Mouse (Mus musculus) forebrain, embryonic 16.5 days (tissue): Measurements from ENCODE around the gene Adgrg6. TPM values are rescaled to one million over a fixed set of nuclear protein-coding genes. Genes with fewer than 3 reads are reported as not detected.

Experiments used
- ATAC-seq: fragments of 200-750 bp; cut with Nextera tagmentation; 2 replicates; pipeline ENCODE4 v1.8.0; 2017; ENCODE audit warnings: mild to moderate bottlenecking, moderate library complexity
- H3K27ac ChIP-seq: fragments of 300-500 bp; sonication (generic); 2 replicates; pipeline ENCODE4 v1.5.1; 2014; ENCODE audit warnings: low read length, control low read depth
- H3K27me3 ChIP-seq: fragments of 300-500 bp; sonication (generic); replicated peaks from 2 replicates; pipeline ENCODE4 v1.6.1; 2014; ENCODE audit warnings: low read length; ENCODE audit not compliant: control insufficient read depth, insufficient read depth
- H3K36me3 ChIP-seq: fragments of 300-500 bp; sonication (generic); 2 replicates; pipeline ENCODE4 v1.6.1; 2014; ENCODE audit not compliant: control insufficient read depth, insufficient read depth
- H3K4me1 ChIP-seq: fragments of 300-500 bp; sonication (generic); replicated peaks from 2 replicates; pipeline ENCODE4 v1.6.1; 2014; ENCODE audit warnings: low read length; ENCODE audit not compliant: control insufficient read depth, insufficient read depth
- H3K4me2 ChIP-seq: fragments of 300-500 bp; sonication (generic); 2 replicates; pipeline ENCODE4 v1.6.1; 2014; ENCODE audit warnings: mild to moderate bottlenecking, low read length, control low read depth
- H3K4me3 ChIP-seq: fragments of 300-500 bp; sonication (generic); replicated peaks from 2 replicates; pipeline ENCODE4 v1.5.1; 2014; ENCODE audit warnings: mild to moderate bottlenecking, low read length, control low read depth
- H3K9ac ChIP-seq: fragments of 300-500 bp; sonication (generic); replicated peaks from 2 replicates; pipeline ENCODE4 v1.6.1; 2014; ENCODE audit warnings: low read depth, low read length, control low read depth
- H3K9me3 ChIP-seq: fragments of 300-500 bp; sonication (generic); 2 replicates; pipeline ENCODE4 v1.6.1; 2016; ENCODE audit warnings: low read length; ENCODE audit not compliant: control insufficient read depth
- WGBS: fragments of 180-500 bp; shearing (Covaris S2); extraction: QIAGEN DNeasy Blood & Tissue Kit; methylation state at CpG from one replicate; pipeline ENCODE4 v1.1.7; 2014; 5-methylcytosine and 5-hydroxymethylcytosine counted together
- polyA plus RNA-seq: library from polyadenylated mRNA; unstranded; fragments of >200 nt; fragmentation: Nextera tagmentation; extraction: Ambion mirVana; gene quantifications from 2 replicates; pipeline ENCODE4 v1.2.1, GENCODE M21; 2015

The Adgrg6 gene
- polyA plus RNA-seq, 1 experiment from 2014 or later: 0.61 TPM

GRCm38 (mm10) chr10:14544608-14544940 is 885 bp downstream of the Adgrg6 start:
- Histone ChIP-seq H3K36me3 (no peaks in the 10 kb centered on the region), H3K27ac (no peak overlapping the region), H3K27me3 (peaks cover 2% of the 10 kb centered on the region; the same call in 1 of the 2 replicates), H3K4me2 (peak overlapping the region; percentile 100), H3K4me1 (peaks cover 13% of the 10 kb centered on the region), H3K9me3 (no peaks in the 10 kb centered on the region), H3K9ac (peak overlapping the region; percentile 73), H3K4me3 (peak overlapping the region; percentile 79)
- WGBS: 7% methylated on average over 9 of the region's 9 CpGs
- ATAC-seq: peak; percentile 41

GRCm38 (mm10) chr10:14543511-14544067 is 1.9 kb downstream of the Adgrg6 start:
- H3K9me3 ChIP-seq: no peaks in the 10 kb centered on the region
- H3K36me3 ChIP-seq: no peaks in the 10 kb centered on the region
- WGBS: 79% methylated on average over 8 of the region's 8 CpGs
- H3K27me3 ChIP-seq: peaks cover 2% of the 10 kb centered on the region; the same call in 1 of the 2 replicates
- H3K4me3 ChIP-seq: no peak overlapping the region
- H3K27ac ChIP-seq: no peak overlapping the region
- no peak for ATAC-seq
- peaks cover 13% of the 10 kb centered on the region for H3K4me1 ChIP-seq
- no peak overlapping the region for H3K4me2 ChIP-seq
- no peak overlapping the region for H3K9ac ChIP-seq

- 93% methylated on average over 3 of the region's 3 CpGs for WGBS
- no peak overlapping the region for H3K27ac ChIP-seq
- no peak overlapping the region for H3K9ac ChIP-seq
- H3K4me1 ChIP-seq: no peaks in the 10 kb centered on the region
- no peak overlapping the region for H3K4me2 ChIP-seq
- H3K36me3 ChIP-seq: no peaks in the 10 kb centered on the region
- no peak for ATAC-seq
- no peaks in the 10 kb centered on the region for H3K9me3 ChIP-seq
- no peak overlapping the region for H3K4me3 ChIP-seq
- no peaks in the 10 kb centered on the region for H3K27me3 ChIP-seq
Measured at GRCm38 (mm10) chr10:14537102-14537501, 8.4 kb downstream of the Adgrg6 start.

DNA sequence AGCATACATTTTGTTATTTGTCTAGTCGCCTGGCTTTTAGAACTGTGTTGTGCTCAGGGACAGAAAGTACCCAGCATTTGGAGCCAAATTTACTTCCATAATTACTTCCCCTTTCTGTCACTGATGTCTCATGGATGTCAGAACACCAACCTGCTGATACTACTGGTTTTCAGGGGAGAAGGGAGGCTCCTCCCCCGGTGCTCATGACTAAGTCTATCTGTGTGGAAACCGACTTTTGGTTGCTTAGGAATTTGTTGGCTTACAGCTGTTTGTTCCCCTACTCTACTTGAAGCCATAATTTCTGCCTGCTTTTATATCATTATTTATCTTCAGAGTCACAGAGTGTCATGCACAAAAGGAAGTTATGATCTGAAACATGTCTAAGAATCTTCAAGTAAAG is 14.4 kb downstream of the Adgrg6 start:
- no peak overlapping the region for H3K4me3 ChIP-seq
- no peaks in the 10 kb centered on the region for H3K27me3 ChIP-seq
- no peaks in the 10 kb centered on the region for H3K9me3 ChIP-seq
- 92% methylated on average over 3 of the region's 3 CpGs for WGBS
- H3K4me2 ChIP-seq: no peak overlapping the region
- H3K36me3 ChIP-seq: no peaks in the 10 kb centered on the region
- H3K4me1 ChIP-seq: no peaks in the 10 kb centered on the region
- ATAC-seq: no peak
- H3K27ac ChIP-seq: no peak overlapping the region
- no peak overlapping the region for H3K9ac ChIP-seq

GRCm38 (mm10) chr10:14530670-14531069 is 14.8 kb downstream of the Adgrg6 start:
- Histone ChIP-seq H3K9me3 (no peaks in the 10 kb centered on the region), H3K4me3 (no peak overlapping the region), H3K27ac (no peak overlapping the region), H3K9ac (no peak overlapping the region), H3K27me3 (no peaks in the 10 kb centered on the region), H3K4me2 (no peak overlapping the region), H3K36me3 (no peaks in the 10 kb centered on the region), H3K4me1 (no peaks in the 10 kb centered on the region)
- WGBS: 98% methylated on average over 1 of the region's 1 CpGs
- ATAC-seq: no peak

DNA sequence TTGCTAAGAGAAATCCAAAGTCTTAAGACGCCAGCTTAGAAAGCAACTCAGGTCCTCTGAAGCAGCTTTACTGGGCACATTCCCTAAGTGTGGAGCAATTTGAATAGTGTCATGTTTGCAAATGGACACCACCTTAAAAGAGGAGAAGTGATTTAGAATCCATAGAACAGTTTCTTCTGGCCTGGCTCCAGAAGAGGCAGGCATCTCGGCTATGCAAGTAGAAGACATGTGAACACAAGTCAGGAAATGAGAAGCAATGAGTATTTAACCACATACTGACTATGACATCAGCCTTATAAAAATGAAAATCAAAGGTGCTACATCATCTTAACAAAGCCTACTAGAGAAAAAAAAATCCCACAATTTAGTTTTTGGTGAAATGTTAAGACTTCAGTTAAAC is 17.7 kb downstream of the Adgrg6 start:
- Histone ChIP-seq H3K27me3 (no peaks in the 10 kb centered on the region), H3K4me2 (no peak overlapping the region), H3K36me3 (no peaks in the 10 kb centered on the region), H3K4me3 (no peak overlapping the region), H3K27ac (no peak overlapping the region), H3K9me3 (no peaks in the 10 kb centered on the region), H3K4me1 (no peaks in the 10 kb centered on the region), H3K9ac (no peak overlapping the region)
- ATAC-seq: no peak
- WGBS: 79% methylated on average over 2 of the region's 2 CpGs

DNA sequence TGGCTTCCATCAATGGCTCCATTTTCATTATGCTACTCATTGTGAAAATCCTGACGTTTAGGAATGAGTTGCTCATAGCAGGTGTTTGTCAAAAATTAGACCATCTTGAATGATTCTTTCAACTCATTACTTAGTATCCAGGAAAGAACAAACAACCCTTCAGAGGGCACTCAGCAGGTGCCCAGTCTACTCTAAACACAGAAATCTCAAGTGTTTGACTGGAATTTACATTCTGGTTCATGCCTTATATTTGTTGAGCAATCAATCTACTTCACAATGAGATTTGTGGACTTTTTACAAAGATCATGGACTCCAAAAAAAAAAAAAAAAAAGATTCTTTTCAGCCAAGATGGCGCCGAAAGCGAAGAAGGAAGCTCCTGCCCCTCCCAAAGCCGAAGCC is 22.7 kb downstream of the Adgrg6 start:
- no peaks in the 10 kb centered on the region for H3K9me3 ChIP-seq
- no peak overlapping the region for H3K4me2 ChIP-seq
- H3K27me3 ChIP-seq: no peaks in the 10 kb centered on the region
- WGBS: 74% methylated on average over 5 of the region's 5 CpGs
- H3K4me1 ChIP-seq: no peaks in the 10 kb centered on the region
- no peak for ATAC-seq
- H3K4me3 ChIP-seq: no peak overlapping the region
- H3K9ac ChIP-seq: no peak overlapping the region
- H3K27ac ChIP-seq: no peak overlapping the region
- H3K36me3 ChIP-seq: no peaks in the 10 kb centered on the region

GRCm38 (mm10) chr10:14520912-14521675 is 24.4 kb downstream of the Adgrg6 start:
- ATAC-seq: no peak
- Histone ChIP-seq H3K4me3 (no peak overlapping the region), H3K36me3 (no peaks in the 10 kb centered on the region), H3K4me2 (no peak overlapping the region), H3K27me3 (no peaks in the 10 kb centered on the region), H3K9ac (no peak overlapping the region), H3K9me3 (no peaks in the 10 kb centered on the region), H3K4me1 (no peaks in the 10 kb centered on the region), H3K27ac (no peak overlapping the region)
- WGBS: 74% methylated on average over 8 of the region's 8 CpGs

DNA sequence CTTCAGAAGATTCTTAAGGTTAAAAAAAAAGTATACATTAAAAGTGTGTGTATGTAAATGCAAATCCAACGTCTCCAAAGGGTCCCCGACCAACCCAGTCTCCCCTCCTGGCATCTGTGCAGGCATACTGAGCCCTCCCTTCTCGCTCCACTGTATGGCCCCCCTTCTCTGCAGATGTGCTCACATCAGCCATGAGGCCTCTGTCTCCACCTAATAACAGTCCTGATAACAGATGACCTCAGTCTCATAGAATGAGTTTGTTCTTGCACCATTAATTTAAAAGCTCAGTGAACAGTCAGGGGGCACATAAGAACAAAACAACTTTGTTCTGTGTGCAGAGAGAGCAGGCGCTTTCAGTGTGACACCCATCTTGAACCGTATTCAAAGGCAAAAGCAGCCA is 27.6 kb downstream of the Adgrg6 start:
- Histone ChIP-seq H3K9me3 (no peaks in the 10 kb centered on the region), H3K27ac (no peak overlapping the region), H3K36me3 (no peaks in the 10 kb centered on the region), H3K4me1 (no peaks in the 10 kb centered on the region), H3K27me3 (no peaks in the 10 kb centered on the region), H3K4me2 (no peak overlapping the region), H3K4me3 (no peak overlapping the region), H3K9ac (no peak overlapping the region)
- 41% methylated on average over 5 of the region's 5 CpGs for WGBS
- no peak for ATAC-seq
